Mouse (Mus musculus): ENCODE results near the gene Kcnab1. TPM values are rescaled to one million over a fixed set of nuclear protein-coding genes. Genes with fewer than 3 reads are reported as not detected.

The Kcnab1 gene
- polyA plus RNA-seq, 1 experiment: 106 TPM

DNA sequence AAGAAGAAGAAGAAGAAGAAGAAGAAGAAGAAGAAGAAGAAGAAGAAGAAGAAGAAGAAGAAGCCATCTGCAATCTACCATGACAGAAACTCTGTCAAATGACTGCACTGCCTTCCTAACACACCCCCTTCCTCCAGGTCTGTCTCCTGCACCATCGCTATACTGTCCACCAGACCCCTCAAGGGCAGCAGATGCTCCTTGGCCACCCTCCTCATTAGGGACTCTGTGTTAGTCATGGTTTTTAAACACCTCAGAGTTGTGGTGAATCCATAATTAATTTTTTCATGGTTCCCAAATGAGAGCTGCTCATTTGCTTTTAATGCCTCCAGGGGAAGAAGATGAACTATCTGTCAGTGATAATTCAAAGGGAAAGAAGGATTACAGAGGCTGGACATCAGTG is 121.8 kb downstream of the Kcnab1 start:
- H3K27ac ChIP-seq (ENCODE audit: insufficient read depth, low read length): no peak overlapping the region
- DNase-seq: no peak
- H3K4me3 ChIP-seq (replicated peaks; ENCODE audit: insufficient read depth, low read depth, low read length): no peak overlapping the region
- H3K27me3 ChIP-seq (ENCODE audit: control insufficient read depth, insufficient read depth, low read length): no peaks in the 10 kb centered on the region
- TF ChIP-seq CTCF (IDR thresholded peaks at IDR 0.05; ENCODE audit: borderline replicate concordance, insufficient read depth, low read depth, low read length): no peak
- TF ChIP-seq POLR2A (IDR thresholded peaks at IDR 0.05; ENCODE audit: borderline replicate concordance, insufficient read depth, low read length): no peak
- 22% methylated on average over 1 of the region's 1 CpGs for WGBS
- H3K4me1 ChIP-seq (ENCODE audit: control insufficient read depth, insufficient read depth, low read length): peaks cover 6% of the 10 kb centered on the region

DNA sequence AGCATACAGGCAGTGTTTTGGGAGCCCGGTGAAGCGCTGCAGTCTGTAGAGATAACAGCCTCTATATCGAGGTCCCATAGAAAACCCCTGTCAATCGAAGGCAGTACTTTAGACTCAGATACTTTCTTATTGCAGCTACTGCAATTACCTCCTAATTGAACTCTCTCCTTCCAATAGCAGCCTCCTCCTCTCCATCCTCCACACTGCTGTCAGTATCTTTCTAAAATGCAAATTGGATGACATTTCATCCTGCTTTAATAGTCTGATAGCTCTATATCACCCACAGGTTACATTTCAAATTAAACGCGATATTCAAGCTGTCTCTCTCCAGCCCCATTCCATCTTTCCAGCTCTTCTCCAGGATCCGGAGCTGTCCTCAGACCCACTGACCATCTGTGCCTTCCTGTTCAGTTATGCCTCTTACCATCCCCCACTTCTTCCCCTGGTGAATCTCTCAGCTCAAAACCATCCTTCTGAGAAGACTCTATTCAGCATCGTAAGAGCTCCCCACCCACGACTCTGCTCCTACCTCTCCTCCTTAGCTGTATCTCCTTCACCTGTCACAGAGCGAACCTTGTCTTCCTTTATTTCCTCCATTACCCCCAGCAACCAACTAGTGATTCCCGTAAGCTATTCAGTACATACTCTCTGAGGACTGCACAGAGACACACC is 122.4 kb downstream of the Kcnab1 start:
- Histone ChIP-seq H3K27ac (ENCODE audit: insufficient read depth, low read length) (peak overlapping the region; percentile 27; the same call in 1 of the 2 replicates), H3K27me3 (ENCODE audit: control insufficient read depth, insufficient read depth, low read length) (no peaks in the 10 kb centered on the region), H3K4me1 (ENCODE audit: control insufficient read depth, insufficient read depth, low read length) (peaks cover 6% of the 10 kb centered on the region), H3K4me3 (replicated peaks; ENCODE audit: insufficient read depth, low read depth, low read length) (no peak overlapping the region)
- peak in 1 of 2 experiments; percentile 56 for DNase-seq
- TF ChIP-seq CTCF (IDR thresholded peaks at IDR 0.05; ENCODE audit: borderline replicate concordance, insufficient read depth, low read depth, low read length) (no peak), POLR2A (IDR thresholded peaks at IDR 0.05; ENCODE audit: borderline replicate concordance, insufficient read depth, low read length) (no peak)
- 46% methylated on average over 11 of the region's 11 CpGs for WGBS

DNA sequence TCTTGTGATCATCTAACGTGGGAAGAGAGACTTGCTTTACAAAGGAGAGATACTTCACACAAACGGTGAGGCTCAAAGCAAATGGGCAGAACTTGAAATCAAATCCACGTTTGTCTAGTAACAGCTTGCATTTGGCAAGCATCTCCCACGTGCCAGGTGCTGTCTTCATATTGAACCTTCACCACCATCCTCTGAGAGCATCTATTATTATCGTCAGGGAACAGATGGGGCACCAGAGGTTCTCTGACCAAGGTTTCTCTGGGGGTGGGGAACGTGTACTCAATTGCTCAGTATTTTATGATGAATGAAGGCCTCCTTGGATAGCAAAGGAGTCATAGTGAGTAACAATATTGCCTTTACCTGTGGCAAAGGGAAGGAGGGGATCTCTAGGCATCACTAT is 139.8 kb downstream of the Kcnab1 start:
- Histone ChIP-seq H3K27me3 (ENCODE audit: control insufficient read depth, insufficient read depth, low read length) (no peaks in the 10 kb centered on the region), H3K4me3 (replicated peaks; ENCODE audit: insufficient read depth, low read depth, low read length) (no peak overlapping the region), H3K4me1 (ENCODE audit: control insufficient read depth, insufficient read depth, low read length) (peaks cover 7% of the 10 kb centered on the region; the same call in 1 of the 2 replicates), H3K27ac (ENCODE audit: insufficient read depth, low read length) (peak overlapping the region; percentile 39; the same call in 1 of the 2 replicates)
- WGBS: 16% methylated on average over 6 of the region's 6 CpGs
- no peak for TF ChIP-seq POLR2A (IDR thresholded peaks at IDR 0.05; ENCODE audit: borderline replicate concordance, insufficient read depth, low read length)
- TF ChIP-seq CTCF (IDR thresholded peaks at IDR 0.05; ENCODE audit: borderline replicate concordance, insufficient read depth, low read depth, low read length): no peak
- peak in 1 of 2 experiments; percentile 60 for DNase-seq

DNA sequence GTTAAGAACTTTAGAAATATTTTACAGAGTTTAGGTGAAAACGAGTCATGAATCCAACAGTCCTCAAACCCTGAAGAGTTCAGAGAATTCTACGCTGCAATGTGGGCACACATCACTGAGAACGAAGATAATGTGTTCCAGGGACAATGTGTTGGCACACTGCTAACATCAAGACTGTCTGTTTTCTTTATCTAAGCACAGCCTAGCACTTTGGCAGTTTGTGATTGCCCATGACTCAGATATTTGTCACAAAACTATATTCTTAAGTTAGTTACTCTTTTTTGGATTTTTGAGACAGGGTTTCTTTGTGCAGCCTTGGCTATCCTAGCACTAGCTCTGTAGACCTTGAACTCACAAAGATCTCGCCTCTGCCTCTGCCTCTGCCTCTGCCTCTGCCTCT is 151.3 kb downstream of the Kcnab1 start:
- no peaks in the 10 kb centered on the region for H3K27me3 ChIP-seq (ENCODE audit: control insufficient read depth, insufficient read depth, low read length)
- H3K4me3 ChIP-seq (replicated peaks; ENCODE audit: insufficient read depth, low read depth, low read length): no peak overlapping the region
- peaks cover 12% of the 10 kb centered on the region for H3K4me1 ChIP-seq (ENCODE audit: control insufficient read depth, insufficient read depth, low read length)
- WGBS: 83% methylated on average over 4 of the region's 4 CpGs
- H3K27ac ChIP-seq (ENCODE audit: insufficient read depth, low read length): no peak overlapping the region
- DNase-seq: no peak
- no peak for TF ChIP-seq CTCF (IDR thresholded peaks at IDR 0.05; ENCODE audit: borderline replicate concordance, insufficient read depth, low read depth, low read length)
- no peak for TF ChIP-seq POLR2A (IDR thresholded peaks at IDR 0.05; ENCODE audit: borderline replicate concordance, insufficient read depth, low read length)

DNA sequence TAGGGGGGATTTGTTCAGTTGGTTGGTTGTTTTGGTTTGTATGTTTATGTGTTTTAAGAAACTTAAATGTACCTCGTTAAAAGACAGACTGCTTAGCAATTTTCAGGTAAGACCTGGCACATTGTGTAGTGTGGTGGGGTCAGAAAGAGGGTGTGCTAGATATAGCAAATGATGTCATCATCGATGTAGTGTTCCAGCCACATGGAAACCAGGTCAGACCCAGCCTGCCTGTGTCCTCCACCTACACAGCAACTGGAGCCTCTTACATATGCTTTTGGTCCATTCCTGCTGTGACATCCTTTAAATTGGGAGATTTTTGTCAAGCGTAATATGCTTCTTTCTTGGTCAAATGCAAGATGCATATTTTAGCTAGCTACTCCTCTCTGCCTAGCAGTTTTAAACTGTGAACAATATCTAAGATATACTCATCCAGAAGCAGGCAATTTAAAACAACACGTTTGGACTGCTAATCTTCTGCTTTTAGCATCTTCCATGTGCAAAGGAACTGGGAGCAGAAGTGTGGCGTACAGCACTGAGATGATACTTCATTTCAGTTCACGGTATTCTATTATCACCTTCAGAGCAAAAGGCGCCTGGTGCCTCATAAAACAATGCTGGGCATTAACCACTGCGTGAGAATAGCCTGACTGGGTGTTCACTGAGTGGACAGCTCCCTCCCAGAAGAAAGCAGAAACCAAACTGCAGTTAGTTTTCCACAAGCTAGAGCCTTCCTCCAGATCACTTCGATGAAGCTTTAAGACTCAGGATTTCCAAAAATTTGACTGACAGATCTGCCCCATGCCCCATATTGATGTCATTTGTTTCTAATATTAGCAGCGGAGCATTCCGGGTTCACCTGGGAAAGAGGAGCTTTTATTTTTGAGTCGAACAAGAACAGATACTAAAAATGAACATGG is 153.6 kb downstream of the Kcnab1 start:
- Histone ChIP-seq H3K4me3 (replicated peaks; ENCODE audit: insufficient read depth, low read depth, low read length) (no peak overlapping the region), H3K27me3 (ENCODE audit: control insufficient read depth, insufficient read depth, low read length) (no peaks in the 10 kb centered on the region), H3K27ac (ENCODE audit: insufficient read depth, low read length) (peak overlapping the region; percentile 98), H3K4me1 (ENCODE audit: control insufficient read depth, insufficient read depth, low read length) (peaks cover 12% of the 10 kb centered on the region)
- TF ChIP-seq CTCF (IDR thresholded peaks at IDR 0.05; ENCODE audit: borderline replicate concordance, insufficient read depth, low read depth, low read length): no peak
- peak; percentile 26; the same call in 1 of the 2 replicates for TF ChIP-seq POLR2A (IDR thresholded peaks at IDR 0.05; ENCODE audit: borderline replicate concordance, insufficient read depth, low read length)
- DNase-seq: peak; percentile 57 to 84
- WGBS: 22% methylated on average over 12 of the region's 12 CpGs

DNA sequence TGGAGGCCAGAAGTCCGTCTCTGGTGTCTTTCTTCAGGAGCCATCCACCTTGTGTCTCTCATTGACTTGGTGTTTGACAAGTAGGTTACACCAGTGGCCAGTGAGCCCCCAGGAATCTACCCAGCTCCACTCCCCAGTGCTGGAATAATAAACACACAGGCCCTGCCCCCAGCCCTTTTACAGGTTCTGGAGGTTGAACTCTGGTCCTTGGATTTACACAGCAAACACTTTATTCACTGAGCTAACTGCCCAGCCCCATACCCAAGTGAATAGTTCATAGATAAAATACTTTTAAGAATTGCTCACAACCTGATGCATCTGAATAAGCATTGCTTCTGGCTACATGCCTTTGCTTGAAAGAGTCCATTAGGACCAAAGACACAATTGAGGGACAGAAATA is 164.1 kb downstream of the Kcnab1 start:
- no peak overlapping the region for H3K4me3 ChIP-seq (replicated peaks; ENCODE audit: insufficient read depth, low read depth, low read length)
- H3K27ac ChIP-seq (ENCODE audit: insufficient read depth, low read length): no peak overlapping the region
- no peaks in the 10 kb centered on the region for H3K27me3 ChIP-seq (ENCODE audit: control insufficient read depth, insufficient read depth, low read length)
- 82% methylated on average over 1 of the region's 1 CpGs for WGBS
- TF ChIP-seq POLR2A (IDR thresholded peaks at IDR 0.05; ENCODE audit: borderline replicate concordance, insufficient read depth, low read length) (no peak), CTCF (IDR thresholded peaks at IDR 0.05; ENCODE audit: borderline replicate concordance, insufficient read depth, low read depth, low read length) (no peak)
- DNase-seq: no peak
- no peaks in the 10 kb centered on the region for H3K4me1 ChIP-seq (ENCODE audit: control insufficient read depth, insufficient read depth, low read length)

DNA sequence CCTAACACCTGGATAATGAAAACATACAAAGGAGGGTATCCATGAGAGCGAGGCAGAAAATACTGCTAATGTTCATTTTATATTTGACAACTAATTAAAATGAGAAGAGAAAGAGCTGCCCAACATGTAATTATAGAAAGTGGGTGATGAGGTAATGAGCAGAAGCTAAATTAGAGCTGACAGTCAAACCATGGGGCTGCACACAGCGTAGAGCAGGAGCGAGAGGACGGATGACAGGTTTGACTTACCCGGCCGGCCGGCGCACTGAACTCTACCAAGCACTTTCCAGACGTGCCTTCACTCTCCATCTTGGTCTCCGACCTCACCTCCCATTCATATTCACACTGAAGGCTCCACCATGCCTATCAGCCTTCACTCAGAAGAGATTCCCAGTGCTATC is 168.6 kb downstream of the Kcnab1 start:
- TF ChIP-seq POLR2A (IDR thresholded peaks at IDR 0.05; ENCODE audit: borderline replicate concordance, insufficient read depth, low read length) (no peak), CTCF (IDR thresholded peaks at IDR 0.05; ENCODE audit: borderline replicate concordance, insufficient read depth, low read depth, low read length) (no peak)
- 96% methylated on average over 10 of the region's 10 CpGs for WGBS
- no peak overlapping the region for H3K4me3 ChIP-seq (replicated peaks; ENCODE audit: insufficient read depth, low read depth, low read length)
- peaks cover 3% of the 10 kb centered on the region for H3K4me1 ChIP-seq (ENCODE audit: control insufficient read depth, insufficient read depth, low read length)
- H3K27me3 ChIP-seq (ENCODE audit: control insufficient read depth, insufficient read depth, low read length): no peaks in the 10 kb centered on the region
- H3K27ac ChIP-seq (ENCODE audit: insufficient read depth, low read length): no peak overlapping the region
- DNase-seq: no peak
